Mouse (Mus musculus): Measurements from ENCODE around the gene Cited4. TPM values are rescaled to one million over a fixed set of nuclear protein-coding genes. Genes with fewer than 3 reads are reported as not detected.

The Cited4 gene
- total and polyA plus RNA-seq, 3 experiments: 31.6 to 52.2 (median 39.9) TPM

- Histone ChIP-seq H3K27me3 (ENCODE audit: control insufficient read depth, insufficient read depth, low read length) (no peaks in the 10 kb centered on the region), H3K36me3 (ENCODE audit: control insufficient read depth, insufficient read depth, low read length) (no peaks in the 10 kb centered on the region), H3K4me3 (no peak overlapping the region), H3K9ac (ENCODE audit: low read depth, low read length) (no peak overlapping the region), H3K79me2 (replicated peaks; ENCODE audit: control insufficient read depth, insufficient read depth, low read length) (no peaks in the 10 kb centered on the region), H3K4me1 (ENCODE audit: control insufficient read depth, insufficient read depth, low read length) (no peaks in the 10 kb centered on the region), H3K27ac (no peak overlapping the region)
- 60% methylated on average over 6 of the region's 6 CpGs for WGBS
- no peak for TF ChIP-seq CTCF (IDR thresholded peaks at IDR 0.05)
- TF ChIP-seq POLR2A (IDR thresholded peaks at IDR 0.05; ENCODE audit: insufficient read depth, low read depth, low read length): no peak
- no peak for TF ChIP-seq EP300 (IDR thresholded peaks at IDR 0.05; ENCODE audit: insufficient read depth, low read depth, low read length)
- intact Hi-C loops (cut with DNase I): no loop called here
- no peak for DNase-seq
Measured at GRCm38 (mm10) chr4:120713856-120714497, 47.6 kb downstream of the Cited4 start.

- DNase-seq: peak; percentile 34 to 56
- Histone ChIP-seq H3K4me1 (ENCODE audit: control insufficient read depth, insufficient read depth, low read length) (no peaks in the 10 kb centered on the region), H3K27ac (no peak overlapping the region), H3K79me2 (replicated peaks; ENCODE audit: control insufficient read depth, insufficient read depth, low read length) (no peaks in the 10 kb centered on the region), H3K27me3 (ENCODE audit: control insufficient read depth, insufficient read depth, low read length) (no peaks in the 10 kb centered on the region), H3K9ac (ENCODE audit: low read depth, low read length) (no peak overlapping the region), H3K36me3 (ENCODE audit: control insufficient read depth, insufficient read depth, low read length) (no peaks in the 10 kb centered on the region), H3K4me3 (0 out of 2 replicates have a peak overlapping the region, but pooled peaks have one; percentile 7)
- TF ChIP-seq POLR2A (IDR thresholded peaks at IDR 0.05; ENCODE audit: insufficient read depth, low read depth, low read length) (no peak), CTCF (IDR thresholded peaks at IDR 0.05) (no peak), EP300 (IDR thresholded peaks at IDR 0.05; ENCODE audit: insufficient read depth, low read depth, low read length) (no peak)
- intact Hi-C loops (cut with DNase I): no loop called here
- 8% methylated on average over 12 of the region's 12 CpGs for WGBS
Measured at GRCm38 (mm10) chr4:120716141-120716571, 49.8 kb downstream of the Cited4 start.

DNA sequence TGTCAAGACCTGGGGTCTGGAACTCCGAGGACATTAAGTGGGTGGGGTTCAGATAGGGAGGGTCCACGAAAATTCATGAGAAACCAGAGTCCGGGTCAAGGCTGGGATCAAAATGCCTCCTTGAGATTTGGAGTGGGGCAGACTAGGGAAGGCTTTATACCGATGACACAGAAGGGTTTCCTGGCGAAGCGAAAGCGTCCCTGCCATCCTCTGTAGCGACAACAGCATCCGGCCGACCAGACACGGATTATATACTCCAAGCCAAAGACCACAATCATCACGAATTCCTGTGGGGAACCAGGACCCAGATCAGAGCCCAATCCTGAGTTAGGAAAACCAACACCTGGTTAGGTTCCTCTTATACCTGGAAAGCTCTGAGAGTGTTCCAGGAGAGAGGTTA lies 50.4 kb downstream of the Cited4 start:
- no peak for DNase-seq
- no peak overlapping the region for H3K27ac ChIP-seq
- H3K79me2 ChIP-seq (replicated peaks; ENCODE audit: control insufficient read depth, insufficient read depth, low read length): no peaks in the 10 kb centered on the region
- WGBS: 45% methylated on average over 12 of the region's 12 CpGs
- 0 out of 2 replicates have a peak overlapping the region, but pooled peaks have one; percentile 7 for H3K4me3 ChIP-seq
- H3K4me1 ChIP-seq (ENCODE audit: control insufficient read depth, insufficient read depth, low read length): no peaks in the 10 kb centered on the region
- no peaks in the 10 kb centered on the region for H3K36me3 ChIP-seq (ENCODE audit: control insufficient read depth, insufficient read depth, low read length)
- no peak overlapping the region for H3K9ac ChIP-seq (ENCODE audit: low read depth, low read length)
- no peak for TF ChIP-seq POLR2A (IDR thresholded peaks at IDR 0.05; ENCODE audit: insufficient read depth, low read depth, low read length)
- no peak for TF ChIP-seq EP300 (IDR thresholded peaks at IDR 0.05; ENCODE audit: insufficient read depth, low read depth, low read length)
- no peak for TF ChIP-seq CTCF (IDR thresholded peaks at IDR 0.05)
- intact Hi-C loops (cut with DNase I): no loop called here
- H3K27me3 ChIP-seq (ENCODE audit: control insufficient read depth, insufficient read depth, low read length): no peaks in the 10 kb centered on the region

Other genes starting within 250 kb of the Cited4 start
- gene Slfnl1, start 134.3 kb upstream of the Cited4 start, total RNA-seq (2021): not detected
- 0.18 and 0.31 TPM in 2 replicates for gene Slfnl1, start 134.3 kb upstream of the Cited4 start, polyA plus RNA-seq (2012; rRNA removed)
- gene Ctps, start 96.3 kb upstream of the Cited4 start, total RNA-seq (2021): 10 to 100 TPM; 30.0 to 31.1 TPM
- 12.5 and 23.9 TPM in 2 replicates for gene Ctps, start 96.3 kb upstream of the Cited4 start, polyA plus RNA-seq (2012; rRNA removed)
- not detected for gene Gm8439, start 77.8 kb upstream of the Cited4 start, total RNA-seq (2021)
- gene Gm8439, start 77.8 kb upstream of the Cited4 start, polyA plus RNA-seq (2012; rRNA removed): not detected in 2 replicates
- 1 to 10 TPM; 1.6 to 1.9 TPM for gene Kcnq4, start 82.0 kb downstream of the Cited4 start, total RNA-seq (2021)
- 6.9 TPM in 2 replicates for gene Kcnq4, start 82.0 kb downstream of the Cited4 start, polyA plus RNA-seq (2012; rRNA removed)
- 10 to 100 TPM; 46.0 to 50.6 TPM for gene Nfyc, start 165.0 kb downstream of the Cited4 start, total RNA-seq (2021)
- gene Nfyc, start 165.0 kb downstream of the Cited4 start, polyA plus RNA-seq (2012; rRNA removed): 179 and 212 TPM in 2 replicates
- gene Rims3, start 188.2 kb downstream of the Cited4 start, total RNA-seq (2021): under 1 TPM; 0.05 TPM
- 0.09 and 0.12 TPM in 2 replicates for gene Rims3, start 188.2 kb downstream of the Cited4 start, polyA plus RNA-seq (2012; rRNA removed)

Data from heart, adult 2 months (tissue).